Mouse (Mus musculus): ENCODE results near the gene Ncstn. TPM values are rescaled to one million over a fixed set of nuclear protein-coding genes. Genes with fewer than 3 reads are reported as not detected.

The Ncstn gene
- polyA plus RNA-seq, 2 experiments = 22.2 to 24.6 TPM

GRCm38 (mm10) chr1:172049131-172049782 lies 33.3 kb downstream of the Ncstn start:
- 43% methylated on average over 13 of the region's 13 CpGs for WGBS (ENCODE audit: insufficient replicate concordance)
- H3K27me3 ChIP-seq (ENCODE audit: control insufficient read depth, insufficient read depth, low read length) = peaks cover 23% of the 10 kb centered on the region

GRCm38 (mm10) chr1:172048241-172048734 lies 34.3 kb downstream of the Ncstn start:
- WGBS (ENCODE audit: insufficient replicate concordance) = 21% methylated on average over 6 of the region's 6 CpGs

More at GRCm38 (mm10) chr1:172049131-172049782, 33.3 kb downstream of the Ncstn start:
- Histone ChIP-seq H3K36me3 (replicated peaks; ENCODE audit: control insufficient read depth, insufficient read depth, low read depth) (no peaks in the 10 kb centered on the region), H3K4me2 (ENCODE audit: low read depth) (no peak overlapping the region), H3K27ac (no peak overlapping the region), H3K4me3 (ENCODE audit: insufficient read depth in 1 of 2, low read depth in 2 of 2, low read length in 2 of 2) (no peak overlapping the region), H3K4me1 (replicated peaks; ENCODE audit: control insufficient read depth in 2 of 2, insufficient read depth in 2 of 2, low read length in 1 of 2) (no peaks in the 10 kb centered on the region), H3K9ac (replicated peaks) (no peak overlapping the region), H3K9me3 (ENCODE audit: control insufficient read depth, low read length) (no peaks in the 10 kb centered on the region)
- ATAC-seq (ENCODE audit: insufficient read depth) (no peak), DNase-seq (ENCODE audit: low read depth in 3 of 3, low spot score in 3 of 3) (no peak)
- no peak for TF ChIP-seq EP300 (IDR thresholded peaks at IDR 0.05; ENCODE audit: low read depth)
- TF ChIP-seq CTCF (IDR thresholded peaks at IDR 0.05; ENCODE audit: low read depth) = no peak

GRCm38 (mm10) chr1:172046938-172047337 lies 35.7 kb downstream of the Ncstn start:
- ATAC-seq (ENCODE audit: insufficient read depth) = no peak
- 16% methylated on average over 5 of the region's 5 CpGs for WGBS (ENCODE audit: insufficient replicate concordance)
- TF ChIP-seq CTCF (IDR thresholded peaks at IDR 0.05; ENCODE audit: low read depth) (peak; percentile 87), EP300 (IDR thresholded peaks at IDR 0.05; ENCODE audit: low read depth) (no peak)

More at GRCm38 (mm10) chr1:172048241-172048734, 34.3 kb downstream of the Ncstn start:
- Histone ChIP-seq H3K4me2 (ENCODE audit: low read depth) (no peak overlapping the region), H3K27me3 (ENCODE audit: control insufficient read depth, insufficient read depth, low read length) (peaks cover 13% of the 10 kb centered on the region), H3K27ac (no peak overlapping the region), H3K4me1 (replicated peaks; ENCODE audit: control insufficient read depth in 2 of 2, insufficient read depth in 2 of 2, low read length in 1 of 2) (no peaks in the 10 kb centered on the region), H3K4me3 (ENCODE audit: insufficient read depth in 1 of 2, low read depth in 2 of 2, low read length in 2 of 2) (0 out of 4 replicates have a peak overlapping the region, but pooled peaks of 1 of the 2 experiments have one; percentile 10), H3K36me3 (replicated peaks; ENCODE audit: control insufficient read depth, insufficient read depth, low read depth) (no peaks in the 10 kb centered on the region), H3K9me3 (ENCODE audit: control insufficient read depth, low read length) (no peaks in the 10 kb centered on the region), H3K9ac (replicated peaks) (no peak overlapping the region)
- TF ChIP-seq CTCF (IDR thresholded peaks at IDR 0.05; ENCODE audit: low read depth) (no peak), EP300 (IDR thresholded peaks at IDR 0.05; ENCODE audit: low read depth) (no peak)
- ATAC-seq (ENCODE audit: insufficient read depth) (no peak), DNase-seq (ENCODE audit: low read depth in 3 of 3, low spot score in 3 of 3) (no peak)

GRCm38 (mm10) chr1:172046410-172046809 lies 36.2 kb downstream of the Ncstn start:
- WGBS (ENCODE audit: insufficient replicate concordance) = 59% methylated on average over 8 of the region's 8 CpGs
- H3K27ac ChIP-seq = no peak overlapping the region
- H3K4me1 ChIP-seq (replicated peaks; ENCODE audit: control insufficient read depth in 2 of 2, insufficient read depth in 2 of 2, low read length in 1 of 2) = no peaks in the 10 kb centered on the region
- no peak overlapping the region for H3K4me2 ChIP-seq (ENCODE audit: low read depth)
- no peaks in the 10 kb centered on the region; the same call in 1 of the 2 replicates for H3K27me3 ChIP-seq (ENCODE audit: control insufficient read depth, insufficient read depth, low read length)
- no peak overlapping the region for H3K4me3 ChIP-seq (ENCODE audit: insufficient read depth in 1 of 2, low read depth in 2 of 2, low read length in 2 of 2)
- H3K36me3 ChIP-seq (replicated peaks; ENCODE audit: control insufficient read depth, insufficient read depth, low read depth) = no peaks in the 10 kb centered on the region
- no peaks in the 10 kb centered on the region for H3K9me3 ChIP-seq (ENCODE audit: control insufficient read depth, low read length)
- ATAC-seq (ENCODE audit: insufficient read depth) (no peak), DNase-seq (ENCODE audit: low read depth in 3 of 3, low spot score in 3 of 3) (no peak)
- no peak overlapping the region for H3K9ac ChIP-seq (replicated peaks)
- TF ChIP-seq EP300 (IDR thresholded peaks at IDR 0.05; ENCODE audit: low read depth) (no peak), CTCF (IDR thresholded peaks at IDR 0.05; ENCODE audit: low read depth) (no peak)

More at GRCm38 (mm10) chr1:172046938-172047337, 35.7 kb downstream of the Ncstn start:
- Histone ChIP-seq H3K4me3 (ENCODE audit: insufficient read depth in 1 of 2, low read depth in 2 of 2, low read length in 2 of 2) (no peak overlapping the region), H3K27ac (no peak overlapping the region), H3K4me2 (ENCODE audit: low read depth) (no peak overlapping the region), H3K9me3 (ENCODE audit: control insufficient read depth, low read length) (no peaks in the 10 kb centered on the region), H3K27me3 (ENCODE audit: control insufficient read depth, insufficient read depth, low read length) (peaks cover under 1% of the 10 kb centered on the region; the same call in 1 of the 2 replicates), H3K36me3 (replicated peaks; ENCODE audit: control insufficient read depth, insufficient read depth, low read depth) (no peaks in the 10 kb centered on the region), H3K4me1 (replicated peaks; ENCODE audit: control insufficient read depth in 2 of 2, insufficient read depth in 2 of 2, low read length in 1 of 2) (no peaks in the 10 kb centered on the region), H3K9ac (replicated peaks) (no peak overlapping the region)
- peak; percentile 24 to 49 (median 35) for DNase-seq (ENCODE audit: low read depth in 3 of 3, low spot score in 3 of 3)

GRCm38 (mm10) chr1:172029914-172030313 lies 52.7 kb downstream of the Ncstn start:
- WGBS (ENCODE audit: insufficient replicate concordance) = 81% methylated on average over 2 of the region's 2 CpGs
- no peak overlapping the region for H3K9ac ChIP-seq (replicated peaks)

More at GRCm38 (mm10) chr1:172029914-172030313, 52.7 kb downstream of the Ncstn start:
- H3K4me1 ChIP-seq (replicated peaks; ENCODE audit: control insufficient read depth in 2 of 2, insufficient read depth in 2 of 2, low read length in 1 of 2) = peaks cover 0 to 7% of the 10 kb centered on the region in 2 experiments; a peak in 2 of 4 replicates
- DNase-seq (ENCODE audit: low read depth in 3 of 3, low spot score in 3 of 3) (no peak), ATAC-seq (ENCODE audit: insufficient read depth) (no peak)
- no peaks in the 10 kb centered on the region for H3K9me3 ChIP-seq (ENCODE audit: control insufficient read depth, low read length)
- H3K27me3 ChIP-seq (ENCODE audit: control insufficient read depth, insufficient read depth, low read length) = no peaks in the 10 kb centered on the region; the same call in 1 of the 2 replicates
- no peak overlapping the region for H3K4me3 ChIP-seq (ENCODE audit: insufficient read depth in 1 of 2, low read depth in 2 of 2, low read length in 2 of 2)
- no peak overlapping the region for H3K4me2 ChIP-seq (ENCODE audit: low read depth)
- no peak for TF ChIP-seq EP300 (IDR thresholded peaks at IDR 0.05; ENCODE audit: low read depth)
- no peak for TF ChIP-seq CTCF (IDR thresholded peaks at IDR 0.05; ENCODE audit: low read depth)
- no peaks in the 10 kb centered on the region for H3K36me3 ChIP-seq (replicated peaks; ENCODE audit: control insufficient read depth, insufficient read depth, low read depth)
- H3K27ac ChIP-seq = no peak overlapping the region

Data from liver, embryonic 14.5 days (tissue).